Mouse (Mus musculus) neutrophil, adult 5-6 weeks (primary cell): ENCODE results near the gene Slc7a11. TPM values are rescaled to one million over a fixed set of nuclear protein-coding genes. Genes with fewer than 3 reads are reported as not detected.

Source experiments
- ATAC-seq: fragments of 151-379, 151-347 bp; 2 replicates; pipeline ENCODE4 v1.8.0; 2017; ENCODE audit warnings: mild to moderate bottlenecking, moderate TSS enrichment; ENCODE audit not compliant: insufficient number of reproducible peaks, poor library complexity, low FRiP score, severe bottlenecking; ENCODE audit errors: extremely low read depth
- total RNA-seq: library from RNA; stranded (forward); fragments of 200-1000 nt; gene quantifications from 2 replicates; pipeline ENCODE4 v1.2.3, GENCODE M21; 2017

Slc7a11 gene
- total RNA-seq, 1 experiment from 2014 or later: 71.1 TPM

DNA sequence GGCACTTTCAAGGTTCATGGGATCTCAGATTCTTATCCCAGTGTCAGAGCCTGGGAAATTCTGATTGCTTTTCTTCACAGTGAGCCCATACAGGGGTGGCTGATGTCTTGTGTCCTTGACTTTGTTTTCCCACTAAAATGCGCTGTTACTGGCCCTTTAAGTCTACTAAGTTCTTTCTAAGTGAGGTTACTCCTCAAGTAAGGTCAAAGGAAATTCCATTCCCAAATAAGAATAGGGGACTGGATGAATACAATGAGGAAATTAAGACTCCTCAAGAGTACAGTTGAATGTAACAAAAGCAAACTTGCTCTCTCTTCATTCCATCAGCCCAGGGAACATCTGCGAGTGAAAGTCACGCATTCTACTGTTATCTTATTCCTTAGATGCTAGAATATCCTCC, 24.3 kb downstream of the Slc7a11 start:
- ATAC-seq: no peak

DNA sequence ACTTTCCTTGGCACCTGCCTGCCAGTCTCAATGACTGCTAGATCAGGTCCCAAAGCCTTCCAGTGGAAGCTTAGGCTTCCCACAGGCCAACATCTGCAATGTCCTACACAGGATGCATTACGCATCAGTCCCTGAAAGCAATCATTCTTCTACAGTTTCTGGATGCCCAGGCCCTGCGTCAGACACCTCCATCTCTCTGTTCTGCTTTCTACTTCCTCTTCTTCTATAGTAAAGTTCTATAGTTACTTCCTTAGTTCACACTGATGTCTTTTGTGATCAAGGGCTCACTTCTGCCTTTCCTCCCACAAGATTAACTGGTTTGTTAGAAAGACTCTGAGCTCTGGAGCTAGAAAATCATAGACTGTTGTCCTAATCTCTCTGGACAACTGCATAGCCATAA, 36.6 kb downstream of the Slc7a11 start:
- ATAC-seq: peak; percentile 87

DNA sequence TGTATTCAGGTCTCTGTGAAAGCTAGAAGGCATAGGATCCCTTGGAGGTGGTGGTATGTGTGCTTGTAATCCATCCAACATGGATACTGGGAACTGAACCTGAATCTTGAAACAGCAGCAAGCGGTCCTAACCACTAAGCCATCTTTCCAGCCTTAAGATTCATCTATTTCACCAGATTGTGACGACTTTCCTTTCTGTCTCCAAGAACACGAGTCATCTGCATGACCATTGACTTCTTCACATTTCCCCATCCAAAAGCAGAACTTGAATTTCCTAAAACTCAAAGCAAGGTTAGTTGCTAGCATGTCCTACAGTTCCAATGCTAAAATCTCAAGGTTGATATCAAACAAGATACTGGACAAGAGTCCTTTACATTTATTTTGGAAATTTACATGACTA, 37.5 kb downstream of the Slc7a11 start:
- peak; percentile 87 for ATAC-seq

DNA sequence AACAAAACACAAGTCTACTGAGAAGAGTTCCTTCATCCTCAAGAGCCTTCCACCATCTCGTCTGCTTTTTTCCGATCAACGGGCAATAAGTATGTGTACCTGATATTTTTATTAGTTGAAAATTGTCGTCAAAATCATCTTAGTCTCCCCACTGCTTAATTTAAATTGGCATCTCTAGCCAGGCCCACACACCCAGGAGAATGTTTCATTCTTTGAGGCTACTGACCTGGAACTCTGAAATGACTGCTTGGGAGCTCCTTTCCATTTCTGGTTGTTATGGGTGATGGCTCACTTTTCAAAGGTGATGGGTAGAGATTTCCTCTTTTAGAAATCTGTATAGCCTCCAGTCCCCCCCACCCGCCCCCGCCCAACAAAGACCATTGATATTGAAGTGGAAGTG, 54.6 kb downstream of the Slc7a11 start:
- no peak for ATAC-seq

DNA sequence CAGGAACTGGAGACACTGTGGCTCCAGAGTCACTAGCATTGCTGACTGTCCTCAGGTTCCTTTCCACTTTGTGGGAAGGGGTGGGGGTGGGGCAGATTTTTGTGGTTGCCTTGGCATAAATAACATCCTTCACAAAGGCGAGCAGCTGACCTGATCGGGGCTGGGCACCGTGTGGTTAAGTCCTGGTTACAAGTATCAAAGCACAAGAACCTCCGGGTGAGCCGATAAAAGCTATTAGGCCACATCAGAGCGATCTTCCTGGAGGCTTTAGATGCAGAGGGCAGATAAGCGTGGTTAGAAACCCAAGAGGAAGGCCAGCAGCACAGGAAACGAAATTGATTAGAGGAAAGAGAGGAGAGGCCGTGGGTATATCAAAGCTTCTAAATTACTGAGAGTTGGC, 55.1 kb downstream of the Slc7a11 start:
- ATAC-seq: no peak

DNA sequence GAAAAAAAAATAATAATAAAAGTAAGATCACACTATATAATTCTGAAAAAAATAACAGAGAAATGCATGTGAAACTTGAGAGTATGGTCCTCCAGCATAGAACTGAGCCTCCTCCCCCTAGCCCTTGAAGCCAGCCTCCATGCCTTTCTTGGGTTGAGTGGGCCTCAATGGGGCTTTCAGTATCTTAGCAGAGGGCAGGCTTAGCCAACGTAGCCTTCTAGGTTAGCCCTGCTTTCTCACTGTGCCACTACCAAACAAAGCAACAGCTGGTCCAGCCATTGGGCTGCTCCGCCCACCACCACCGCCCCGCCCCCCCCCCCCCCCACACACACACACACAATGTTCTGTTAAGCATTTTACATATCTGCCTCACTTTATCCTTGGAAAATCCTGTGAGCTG, 56.1 kb downstream of the Slc7a11 start:
- ATAC-seq: no peak

DNA sequence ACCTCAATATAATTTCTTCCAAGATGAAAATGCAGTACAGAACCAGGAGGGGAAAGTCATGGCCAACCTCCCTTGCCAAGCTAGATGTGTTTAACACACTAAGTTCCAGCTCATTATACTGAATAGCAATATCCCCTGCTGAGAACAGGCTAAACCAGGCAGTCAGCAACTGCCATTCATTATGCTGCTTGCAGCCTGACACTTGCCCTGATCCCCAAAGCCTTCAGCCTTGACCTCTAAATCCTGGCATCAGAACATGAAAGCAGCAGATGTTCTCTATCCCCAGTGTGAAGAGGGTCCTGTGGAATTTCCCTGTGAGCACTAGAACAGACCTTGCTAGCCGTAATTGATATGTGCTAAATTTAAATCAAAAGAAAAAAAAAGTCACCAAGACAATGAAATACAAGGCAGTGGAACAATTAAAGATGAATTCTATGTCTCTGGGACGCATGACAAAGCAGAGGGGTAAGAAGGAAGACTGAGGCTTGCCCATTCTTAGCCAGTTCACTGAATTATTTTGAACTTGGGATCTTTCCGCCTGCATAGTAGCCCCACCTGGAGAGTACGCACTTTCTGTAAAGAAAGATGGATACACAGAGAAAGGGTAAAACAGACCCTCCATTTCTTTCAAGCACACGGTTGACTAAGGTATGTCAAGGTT, 56.7 kb downstream of the Slc7a11 start:
- no peak for ATAC-seq

DNA sequence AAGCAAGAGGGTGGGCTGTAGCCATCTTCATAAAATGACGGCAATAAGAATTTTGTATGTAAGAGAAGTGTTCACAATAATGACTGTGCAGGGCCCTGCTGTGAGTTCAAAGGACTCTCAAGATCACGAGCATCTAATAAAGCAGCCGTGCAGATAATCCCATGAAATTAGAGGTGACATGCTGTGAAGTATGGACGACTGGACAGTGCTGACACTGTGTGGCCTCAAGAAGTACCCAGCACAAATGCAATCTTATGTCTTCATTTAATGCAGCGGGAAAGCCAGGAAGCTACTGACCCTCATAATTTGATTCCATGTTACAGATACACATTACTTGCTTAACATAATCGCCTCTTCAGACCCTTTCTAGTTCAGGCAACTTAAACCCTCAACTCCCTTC, 57.3 kb downstream of the Slc7a11 start:
- ATAC-seq: no peak

DNA sequence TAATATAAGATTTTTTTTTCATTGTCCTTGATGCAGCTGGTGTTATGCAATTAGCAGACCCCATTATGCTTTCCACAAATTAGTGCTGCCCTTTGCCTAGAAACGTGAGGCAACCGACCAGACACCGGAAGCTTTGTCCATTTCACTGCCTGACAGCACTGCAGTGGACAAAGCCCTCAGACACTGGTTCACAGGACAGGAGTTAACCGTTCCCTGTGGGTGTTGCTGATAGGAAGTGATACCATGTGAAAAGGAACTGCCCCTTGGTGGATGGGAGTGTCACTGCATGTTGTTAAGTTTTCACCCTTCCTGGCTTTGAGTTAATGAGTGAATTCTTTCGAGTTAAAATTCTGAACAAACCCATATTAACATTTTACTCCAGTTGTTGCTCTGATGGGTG, 60.7 kb downstream of the Slc7a11 start:
- peak; percentile 65; the same call in 1 of the 2 replicates for ATAC-seq

DNA sequence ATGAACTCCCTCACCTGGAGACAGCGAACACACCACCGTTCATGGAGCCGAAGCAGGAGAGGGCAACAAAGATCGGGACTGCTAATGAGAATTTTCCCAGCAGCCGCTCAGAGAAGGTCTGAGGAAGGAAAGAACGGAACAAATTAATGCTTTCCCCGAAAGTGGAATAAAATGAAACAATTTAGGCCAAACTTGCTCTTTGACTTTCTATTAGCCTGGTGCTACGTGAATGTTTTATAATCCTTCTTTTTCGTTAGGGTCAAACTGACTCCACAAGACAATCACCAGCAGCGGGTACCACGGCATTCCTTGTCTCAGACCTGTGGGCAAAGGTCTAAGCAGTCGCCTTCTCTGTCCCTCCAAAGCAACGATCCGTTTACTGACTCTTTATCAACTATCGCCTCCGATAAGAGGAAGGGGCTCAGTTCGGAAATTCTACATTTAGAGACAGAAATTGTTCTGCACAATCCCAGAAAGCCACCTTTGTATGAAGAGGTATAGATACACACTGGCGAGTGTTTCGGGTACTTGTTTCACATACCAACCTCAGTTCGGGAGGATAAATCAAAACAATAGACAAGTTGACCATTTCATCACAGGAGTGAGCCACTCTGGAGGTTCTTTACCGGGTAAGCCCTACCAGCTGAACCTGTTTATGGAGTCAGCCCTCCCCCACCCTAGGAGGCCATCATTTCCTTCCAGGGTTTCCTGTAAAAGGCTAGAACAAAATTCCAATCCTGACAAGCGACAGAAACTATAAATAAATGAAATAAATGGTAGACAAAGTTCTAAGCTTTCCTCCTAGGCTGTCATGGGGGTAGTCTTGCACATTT, 61.3 kb downstream of the Slc7a11 start:
- ATAC-seq: no peak

DNA sequence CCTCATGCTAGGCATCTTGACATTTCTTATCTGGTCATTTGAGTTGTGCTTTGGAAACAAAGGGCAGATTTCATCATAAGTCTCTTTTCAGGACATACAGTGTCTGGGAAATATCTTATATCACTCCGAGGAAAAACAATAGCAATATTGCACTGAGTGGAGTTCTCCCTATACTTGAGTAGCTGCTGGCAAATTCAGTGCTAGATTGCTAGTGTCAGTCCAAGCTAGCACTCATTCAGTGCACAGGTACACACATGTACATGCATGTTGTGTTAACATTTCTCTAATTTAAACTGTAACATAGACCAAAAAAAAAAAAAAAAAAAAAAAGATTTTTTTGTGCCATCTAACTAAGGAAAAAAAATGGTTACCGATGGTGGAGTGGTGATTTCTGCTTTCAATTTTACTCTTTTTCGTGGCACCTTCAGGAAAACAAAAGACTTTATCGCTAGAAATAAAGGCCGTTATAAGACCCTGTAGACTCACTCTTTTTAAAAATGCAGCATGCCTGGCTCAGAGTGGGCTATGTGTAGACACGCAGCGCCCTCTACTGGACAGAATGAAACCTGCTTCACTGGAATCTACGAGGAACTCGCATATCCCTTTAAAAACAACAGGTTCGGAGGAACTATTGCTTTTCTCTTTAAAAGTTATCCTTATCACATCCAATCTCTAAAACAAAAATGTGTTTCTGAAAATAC, 62.1 kb downstream of the Slc7a11 start:
- ATAC-seq: peak; percentile 86

DNA sequence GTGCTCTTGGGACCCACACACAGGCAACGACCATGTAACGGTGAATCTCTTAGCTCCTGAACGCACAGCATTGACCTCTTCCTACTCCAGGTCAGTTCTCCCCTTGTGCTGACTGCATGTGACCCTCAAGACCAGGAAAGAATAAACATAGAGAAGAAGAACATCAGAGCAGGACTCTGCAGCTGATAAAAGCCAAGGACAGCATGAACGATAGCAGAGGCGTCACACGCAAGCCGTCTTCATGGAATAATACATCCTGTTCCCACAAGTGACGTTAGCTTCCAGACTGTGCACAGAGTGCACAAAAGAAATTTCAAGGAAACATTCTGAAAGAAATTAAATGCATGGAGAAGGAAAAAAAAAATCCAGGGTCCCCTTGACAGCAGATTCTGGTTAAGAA, 63.5 kb downstream of the Slc7a11 start:
- no peak for ATAC-seq

DNA sequence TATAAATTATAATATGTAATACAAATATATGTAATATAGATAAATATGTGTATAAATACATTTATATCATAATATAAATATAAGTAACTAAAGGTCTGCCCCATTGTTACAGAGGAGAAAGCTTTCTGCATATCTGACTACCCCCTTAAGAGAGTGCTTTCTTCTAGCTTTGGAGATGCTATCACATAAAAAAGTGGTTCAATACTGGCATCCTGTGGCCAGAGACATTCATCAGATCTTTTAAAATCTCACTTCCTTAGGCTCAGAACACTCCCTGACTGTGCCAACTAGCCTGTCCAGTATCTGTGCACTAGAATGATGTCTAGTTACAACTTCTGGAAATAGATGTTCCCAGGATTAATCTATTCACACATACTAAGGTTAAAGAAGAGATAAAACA, 67.9 kb downstream of the Slc7a11 start:
- ATAC-seq: no peak

DNA sequence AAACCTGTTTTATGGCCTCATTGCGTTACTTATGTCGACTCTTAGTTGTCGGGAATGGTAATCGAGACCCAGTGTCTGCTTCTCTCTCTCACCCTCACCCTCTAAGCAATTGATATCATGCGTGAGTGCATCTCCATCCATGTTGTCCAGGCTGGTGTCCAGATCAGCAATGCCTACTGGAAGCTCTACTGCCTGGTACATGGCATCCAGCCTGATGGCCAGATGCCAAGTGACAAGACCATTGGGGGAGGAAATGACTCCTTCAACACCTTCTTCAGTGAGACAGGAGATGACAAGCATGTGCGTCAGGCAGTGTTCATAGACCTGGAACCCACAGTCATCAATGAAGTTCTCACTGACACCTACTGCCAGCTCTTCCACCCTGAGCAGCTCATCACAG, 73.6 kb downstream of the Slc7a11 start:
- ATAC-seq: no peak

DNA sequence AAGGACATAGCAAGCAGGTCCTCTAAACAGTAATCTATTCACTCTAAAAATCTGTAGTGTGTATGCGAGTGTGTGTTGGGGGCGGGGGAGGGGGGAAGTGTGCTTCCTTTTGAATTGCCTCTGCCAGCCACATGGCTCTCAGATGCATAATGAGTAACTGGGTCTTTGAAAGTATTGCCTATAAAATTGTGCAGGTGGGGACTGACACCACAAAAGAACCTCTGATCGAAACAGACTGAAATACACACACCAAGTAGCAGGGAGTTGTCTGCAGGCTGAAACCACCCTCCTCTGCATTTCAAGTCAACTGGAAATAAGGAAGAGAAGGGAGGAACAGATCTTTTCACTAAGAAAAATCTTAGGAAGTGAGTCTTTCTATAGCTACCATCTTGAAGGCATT, 76.2 kb downstream of the Slc7a11 start:
- ATAC-seq: no peak

DNA sequence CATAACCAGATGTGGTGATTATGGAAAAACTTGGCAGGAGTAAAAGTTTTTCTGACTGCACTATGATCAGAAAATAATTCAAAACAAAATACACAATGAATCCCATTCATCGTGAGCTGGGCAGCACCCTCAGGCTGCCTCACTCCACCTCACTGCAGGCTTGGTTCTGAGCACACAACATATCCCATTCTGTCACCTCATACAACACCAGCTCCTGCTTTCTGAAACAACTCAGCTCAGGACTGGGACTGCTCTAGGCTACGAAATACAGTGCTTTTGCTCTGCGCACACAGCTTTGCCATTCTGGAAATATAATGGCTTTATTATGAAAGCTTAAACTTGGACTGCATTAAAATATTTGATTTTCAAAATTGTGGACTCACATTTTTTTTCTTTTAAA, 79.8 kb downstream of the Slc7a11 start:
- no peak for ATAC-seq

DNA sequence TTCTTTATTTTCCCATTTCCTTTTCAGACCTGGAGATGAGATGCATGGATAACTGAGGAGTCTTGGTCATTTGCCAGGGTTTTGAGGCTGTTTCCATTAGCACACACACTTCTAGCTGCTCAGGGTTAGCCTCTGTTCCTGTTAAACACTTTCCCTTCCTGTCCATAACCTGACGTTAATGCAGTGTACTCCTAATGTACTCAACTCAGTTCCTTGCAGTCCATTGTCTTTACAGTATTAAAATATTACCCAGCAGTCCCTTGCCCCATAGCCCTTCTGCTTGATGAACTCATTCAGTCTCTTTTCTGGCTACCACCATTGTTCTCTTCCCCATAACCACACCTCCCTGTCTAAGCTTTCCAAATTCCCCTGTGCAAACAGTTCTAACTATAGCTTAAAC, 96.3 kb downstream of the Slc7a11 start:
- no peak for ATAC-seq

DNA sequence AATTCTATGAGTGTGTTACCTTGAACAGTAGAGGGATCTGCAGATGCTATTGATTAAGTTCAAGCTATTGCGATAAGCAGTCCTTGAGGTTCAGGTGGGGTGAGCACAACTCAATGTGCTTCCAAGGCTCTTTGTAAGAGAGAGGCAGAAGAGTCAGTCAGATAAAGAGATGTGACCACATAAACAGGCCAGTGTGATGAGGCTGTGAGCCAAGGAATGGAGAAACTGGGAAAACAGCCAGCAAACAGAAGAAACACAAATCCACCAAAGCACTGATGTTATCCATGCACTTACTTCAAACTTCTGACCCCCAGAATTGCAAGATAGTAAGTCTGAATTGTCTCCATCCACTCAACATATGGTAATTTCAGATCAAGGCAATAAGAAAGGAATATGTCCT, 99.0 kb downstream of the Slc7a11 start:
- no peak for ATAC-seq

DNA sequence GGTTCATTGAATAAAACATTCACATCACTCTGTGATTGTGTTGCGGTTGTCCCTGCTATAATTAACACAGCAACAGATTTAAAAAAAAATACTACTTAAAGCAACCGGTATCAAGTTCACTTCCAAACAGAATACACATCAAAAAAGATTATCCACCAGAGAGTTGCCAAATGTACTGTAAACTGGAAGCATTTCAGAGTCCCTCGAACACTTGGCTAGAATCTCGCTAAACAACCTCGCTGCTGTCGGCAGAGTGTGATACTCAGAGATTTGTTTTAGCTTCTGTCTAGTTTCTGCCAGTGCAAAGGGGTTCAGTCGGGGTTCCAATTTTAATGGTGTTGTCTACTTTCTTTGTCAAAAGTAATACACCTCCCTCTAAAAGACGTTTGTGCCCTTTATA, 118.9 kb downstream of the Slc7a11 start:
- ATAC-seq: no peak

DNA sequence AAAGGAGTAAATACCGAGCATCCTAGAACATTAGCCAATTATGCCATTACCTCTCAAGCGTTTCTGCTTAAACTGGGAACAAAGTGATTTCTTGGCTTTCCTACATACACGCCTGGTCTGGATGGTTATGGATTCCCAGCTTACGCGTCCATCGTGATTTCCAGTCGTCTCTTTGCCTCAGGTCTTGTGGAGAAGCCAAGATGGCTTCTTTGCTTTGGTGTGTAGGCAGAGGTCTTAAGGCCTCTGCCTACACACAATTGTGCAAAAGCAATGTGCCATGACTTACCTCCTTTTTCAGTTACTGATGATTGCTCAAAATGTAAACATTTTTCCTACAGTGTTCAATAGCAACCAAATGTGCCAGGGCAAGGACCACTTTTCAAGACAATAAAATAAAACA, 119.5 kb downstream of the Slc7a11 start:
- no peak for ATAC-seq
